Mouse (Mus musculus) MEL (cell line): ENCODE measurements around the gene Nck1. TPM values are rescaled to one million over a fixed set of nuclear protein-coding genes. Genes with fewer than 3 reads are reported as not detected.

ENCODE experiments used
- DNase-seq: peaks from one replicate; pipeline ENCODE4 v3.0.0; 2011; ENCODE audit warnings: low read depth, low spot score
- H3K27ac ChIP-seq: 2 replicates; pipeline ENCODE4 v1.5.1; 2012; ENCODE audit warnings: low read depth, mild to moderate bottlenecking, control low read depth, low read length, moderate library complexity; ENCODE audit not compliant: control insufficient read depth
- H3K27me3 ChIP-seq, 2 experiments: fragments of 150-350 bp in 1 of 2; sonication (generic) in 1 of 2; 2 replicates each; pipeline ENCODE4 v1.6.1; 2012; ENCODE audit warnings: low read length in 2 of 2, mild to moderate bottlenecking in 2 of 2, improper control_type of control experiment in 1 of 2, moderate library complexity in 1 of 2; ENCODE audit not compliant: insufficient read depth in 2 of 2, control insufficient read depth in 1 of 2
- H3K36me3 ChIP-seq, 2 experiments: 2 replicates each; pipeline ENCODE4 v1.6.1; 2012 to 2014; ENCODE audit warnings: low read length in 2 of 2, improper control_type of control experiment in 1 of 2, inconsistent platforms in 1 of 2, mild to moderate bottlenecking in 1 of 2; ENCODE audit not compliant: insufficient read depth in 2 of 2, control insufficient read depth in 1 of 2
- H3K4me1 ChIP-seq, 2 experiments: fragments of 150-350 bp in 1 of 2; sonication (generic) in 1 of 2; 2 replicates each; pipeline ENCODE4 v1.6.1; 2012; ENCODE audit warnings: low read length in 2 of 2, improper control_type of control experiment in 1 of 2, mild to moderate bottlenecking in 1 of 2; ENCODE audit not compliant: insufficient read depth in 2 of 2, control insufficient read depth in 1 of 2
- H3K4me3 ChIP-seq, 2 experiments: fragments of 150-350 bp in 1 of 2; sonication (generic) in 1 of 2; 2 replicates each; pipeline ENCODE4 v1.5.1; 2012; ENCODE audit warnings: low read depth in 2 of 2, low read length in 2 of 2, mild to moderate bottlenecking in 2 of 2, moderate library complexity in 2 of 2, control low read depth in 1 of 2, improper control_type of control experiment in 1 of 2; ENCODE audit not compliant: control insufficient read depth in 1 of 2, insufficient read depth in 1 of 2
- H3K79me2 ChIP-seq: 2 replicates; pipeline ENCODE4 v1.6.1; 2012; ENCODE audit warnings: mild to moderate bottlenecking, low read length, moderate library complexity; ENCODE audit not compliant: control insufficient read depth, poor library complexity, insufficient read depth
- H3K9ac ChIP-seq: 2 replicates; pipeline ENCODE4 v1.6.1; 2012; ENCODE audit warnings: low read depth, mild to moderate bottlenecking, control low read depth, low read length, moderate library complexity; ENCODE audit not compliant: control insufficient read depth, poor library complexity, severe bottlenecking
- H3K9me3 ChIP-seq: fragments of 150-350 bp; sonication (generic); replicated peaks from 2 replicates; pipeline ENCODE4 v1.6.1; 2012; ENCODE audit warnings: mild to moderate bottlenecking, low read length, improper control_type of control experiment, moderate library complexity; ENCODE audit not compliant: insufficient read depth
- BHLHE40 ChIP-seq: IDR thresholded peaks from 2 replicates; pipeline ENCODE4 v1.6.1; 2012; ENCODE audit warnings: low read depth, mild to moderate bottlenecking, inconsistent platforms, low read length, improper control_type of control experiment, borderline replicate concordance
- CHD2 ChIP-seq: IDR thresholded peaks from 2 replicates; pipeline ENCODE4 v1.6.1; 2011; ENCODE audit warnings: low read length, improper control_type of control experiment
- CTCF ChIP-seq, 3 experiments: IDR thresholded peaks in 2 of 3; conservative IDR thresholded peaks in 1 of 3; 2 replicates each; pipeline ENCODE4 v1.5.1; 2011 to 2012; ENCODE audit warnings: low read length in 3 of 3, low read depth in 2 of 3, mild to moderate bottlenecking in 2 of 3, improper control_type of control experiment in 1 of 3, inconsistent platforms in 1 of 3, mixed read lengths in 1 of 3, moderate library complexity in 1 of 3; ENCODE audit not compliant: control insufficient read depth in 1 of 3, insufficient read depth in 1 of 3, poor library complexity in 1 of 3, severe bottlenecking in 1 of 3
- ELF1 ChIP-seq: IDR thresholded peaks from 2 replicates; pipeline ENCODE4 v1.6.1; 2014; ENCODE audit warnings: low read depth, mild to moderate bottlenecking, inconsistent platforms, low read length, improper control_type of control experiment, moderate library complexity
- ETS1 ChIP-seq: IDR thresholded peaks from 2 replicates; pipeline ENCODE4 v1.6.1; 2012; ENCODE audit warnings: low read depth, mild to moderate bottlenecking, inconsistent platforms, low read length, improper control_type of control experiment, moderate library complexity
- GABPA ChIP-seq: IDR thresholded peaks from 2 replicates; pipeline ENCODE4 v1.6.1; 2012; ENCODE audit warnings: low read depth, mild to moderate bottlenecking, inconsistent platforms, low read length, improper control_type of control experiment, moderate library complexity
- JUND ChIP-seq: IDR thresholded peaks from 2 replicates; pipeline ENCODE4 v1.6.1; 2011; ENCODE audit warnings: low read depth, mild to moderate bottlenecking, improper control_type of control experiment, low read length
- KAT2A ChIP-seq: conservative IDR thresholded peaks from 2 replicates; pipeline ENCODE4 v1.6.1; 2012; ENCODE audit warnings: low read depth, low read length, improper control_type of control experiment, inconsistent platforms
- MXI1 ChIP-seq: IDR thresholded peaks from 2 replicates; pipeline ENCODE4 v1.6.1; 2011; ENCODE audit warnings: mild to moderate bottlenecking, low read depth, low read length, improper control_type of control experiment
- NELFE ChIP-seq: IDR thresholded peaks from 2 replicates; pipeline ENCODE4 v1.6.1; 2011; ENCODE audit warnings: low read depth, low read length, improper control_type of control experiment
- NRF1 ChIP-seq: IDR thresholded peaks from 2 replicates; pipeline ENCODE4 v1.6.1; 2014; ENCODE audit warnings: low read depth, mild to moderate bottlenecking, inconsistent platforms, low read length, improper control_type of control experiment, moderate library complexity; ENCODE audit not compliant: poor library complexity, insufficient read depth, severe bottlenecking
- POLR2A ChIP-seq, 2 experiments: IDR thresholded peaks; 2 replicates each; pipeline ENCODE4 v1.6.1; 2011 to 2012; ENCODE audit warnings: low read length in 2 of 2, mild to moderate bottlenecking in 2 of 2, control low read depth in 1 of 2, improper control_type of control experiment in 1 of 2, low read depth in 1 of 2, moderate library complexity in 1 of 2; ENCODE audit not compliant: control insufficient read depth in 1 of 2, insufficient read depth in 1 of 2, poor library complexity in 1 of 2
- POLR2AphosphoS2 ChIP-seq: IDR thresholded peaks from 2 replicates; pipeline ENCODE4 v1.6.1; 2011; ENCODE audit warnings: low read length, improper control_type of control experiment
- RAD21 ChIP-seq: IDR thresholded peaks from 2 replicates; pipeline ENCODE4 v1.6.1; 2011; ENCODE audit warnings: mild to moderate bottlenecking, low read depth, low read length, improper control_type of control experiment
- TAL1 ChIP-seq: IDR thresholded peaks from 2 replicates; pipeline ENCODE4 v1.6.1; 2012; ENCODE audit warnings: mild to moderate bottlenecking, inconsistent platforms, low read length, moderate library complexity, mixed read lengths
- TCF12 ChIP-seq: IDR thresholded peaks from 2 replicates; pipeline ENCODE4 v1.6.1; 2014; ENCODE audit warnings: low read depth, mild to moderate bottlenecking, inconsistent platforms, low read length, improper control_type of control experiment, moderate library complexity
- ZKSCAN1 ChIP-seq: IDR thresholded peaks from 2 replicates; pipeline ENCODE4 v1.6.1; 2012; ENCODE audit warnings: low read depth, mild to moderate bottlenecking, inconsistent platforms, low read length, improper control_type of control experiment, moderate library complexity
- ZMIZ1 ChIP-seq: IDR thresholded peaks from 2 replicates; pipeline ENCODE4 v1.6.1; 2012; ENCODE audit warnings: low read depth, mild to moderate bottlenecking, inconsistent platforms, low read length, improper control_type of control experiment, moderate library complexity
- polyA plus RNA-seq, 2 experiments: library from polyadenylated mRNA; stranded (reverse) in 1 of 2; unstranded in 1 of 2; fragments of >175 nt in 1 of 2; fragments of >200 nt in 1 of 2; gene quantifications; 2 replicates each; pipeline versions ENCODE4 v1.2.1 to v1.2.4; 2012; ENCODE audit warnings: low replicate concordance in 2 of 2, low read depth in 1 of 2; ENCODE audit not compliant: insufficient read length in 2 of 2, insufficient read depth in 1 of 2, missing spikeins in 1 of 2
- total RNA-seq: library from RNA; depleted of rRNA; stranded (reverse); fragments of 300-350 nt; gene quantifications from 2 replicates; pipeline ENCODE4 v1.2.3, GENCODE M21; 2012

The Nck1 gene
- total and polyA plus RNA-seq, 3 experiments: 21.8 to 24.3 TPM; not detected in 1

DNA sequence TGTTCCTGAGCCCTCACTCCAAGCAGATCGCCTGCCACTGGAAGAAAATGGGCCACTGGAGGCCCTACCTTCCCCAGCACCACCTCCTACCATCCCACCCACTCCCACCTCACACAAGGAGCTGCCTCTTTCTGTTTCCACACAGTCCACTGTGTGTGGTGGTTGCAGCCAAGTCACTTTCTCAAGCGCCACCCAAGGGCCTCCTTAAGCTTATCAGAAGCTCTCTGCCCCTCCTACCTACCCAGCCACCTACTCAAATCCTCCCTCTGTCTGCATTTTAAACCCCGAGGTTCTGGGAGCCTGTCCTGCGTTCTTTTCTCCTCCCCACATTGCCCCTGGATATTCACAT is 74.4 kb downstream of the Nck1 start:
- DNase-seq: no peak
- Histone ChIP-seq H3K79me2 (no peaks in the 10 kb centered on the region), H3K36me3 (no peaks in the 10 kb centered on the region), H3K9me3 (no peaks in the 10 kb centered on the region), H3K27me3 (no peaks in the 10 kb centered on the region), H3K27ac (no peak overlapping the region), H3K9ac (no peak overlapping the region), H3K4me3 (no peak overlapping the region), H3K4me1 (no peaks in the 10 kb centered on the region)
- TF ChIP-seq CTCF (IDR thresholded peaks at IDR 0.05 in 2 of 3, conservative IDR thresholded peaks at IDR 0.05 in 1 of 3; ENCODE audit: control insufficient read depth in 1 of 3, insufficient read depth in 1 of 3, low read depth in 2 of 3, low read length in 3 of 3, poor library complexity in 1 of 3, severe bottlenecking in 1 of 3): no peak
- TF ChIP-seq ZMIZ1: no peak
- TF ChIP-seq KAT2A: no peak
- TF ChIP-seq GABPA: no peak
- no peak for TF ChIP-seq NRF1
- no peak for TF ChIP-seq CHD2
- TF ChIP-seq RAD21: no peak
- TF ChIP-seq POLR2AphosphoS2: no peak
- TF ChIP-seq ZKSCAN1: no peak
- no peak for TF ChIP-seq ETS1
- no peak for TF ChIP-seq ELF1
- no peak for TF ChIP-seq POLR2A (IDR thresholded peaks at IDR 0.05; ENCODE audit: control insufficient read depth in 1 of 2, insufficient read depth in 1 of 2, low read depth in 1 of 2, low read length in 2 of 2, poor library complexity in 1 of 2)
- no peak for TF ChIP-seq JUND

GRCm38 (mm10) chr9:100470936-100471604 is 74.9 kb downstream of the Nck1 start:
- no peak overlapping the region for H3K27ac ChIP-seq
- no peak for TF ChIP-seq CHD2
- no peak for TF ChIP-seq ZMIZ1
- TF ChIP-seq BHLHE40: no peak
- no peak for TF ChIP-seq KAT2A
- H3K27me3 ChIP-seq: no peaks in the 10 kb centered on the region
- no peak for DNase-seq
- no peak overlapping the region for H3K9ac ChIP-seq
- no peaks in the 10 kb centered on the region for H3K36me3 ChIP-seq
- H3K9me3 ChIP-seq: no peaks in the 10 kb centered on the region
- no peak overlapping the region for H3K4me3 ChIP-seq
- no peaks in the 10 kb centered on the region for H3K79me2 ChIP-seq
- H3K4me1 ChIP-seq: no peaks in the 10 kb centered on the region

GRCm38 (mm10) chr9:100470228-100470627 is 75.7 kb downstream of the Nck1 start:
- Histone ChIP-seq H3K27me3 (no peaks in the 10 kb centered on the region), H3K4me3 (no peak overlapping the region), H3K4me1 (no peaks in the 10 kb centered on the region), H3K79me2 (no peaks in the 10 kb centered on the region), H3K36me3 (no peaks in the 10 kb centered on the region), H3K9me3 (no peaks in the 10 kb centered on the region), H3K27ac (no peak overlapping the region), H3K9ac (no peak overlapping the region)
- TF ChIP-seq NELFE (no peak), JUND (no peak), TAL1 (no peak), ETS1 (no peak), MXI1 (no peak), POLR2AphosphoS2 (no peak), TCF12 (no peak)
- DNase-seq: no peak
